Mouse (Mus musculus) liver, embryonic 14.5 days (tissue): Measurements from ENCODE around the gene Fam83e.

ENCODE experiments used
- CTCF ChIP-seq: IDR thresholded peaks from 2 replicates; pipeline ENCODE4 v1.5.1; 2016; ENCODE audit warnings: antibody characterized with exemption, low read depth, control low read depth
- EP300 ChIP-seq: IDR thresholded peaks from 2 replicates; pipeline ENCODE4 v1.6.1; 2016; ENCODE audit warnings: antibody characterized with exemption, low read depth

- TF ChIP-seq CTCF (peak; percentile 97), EP300 (no peak)
Observed at GRCm38 (mm10) chr7:45682144-45683126, 38.6 kb upstream of the Fam83e start.
